Mouse (Mus musculus) layer of hippocampus, adult 9-10 months (tissue): Measurements from ENCODE around the gene Slc35b2.

ENCODE experiments used
- DNase-seq: peaks from one replicate; pipeline ENCODE4 v3.0.0; 2022; ENCODE audit warnings: low spot score

The Slc35b2 gene

DNA sequence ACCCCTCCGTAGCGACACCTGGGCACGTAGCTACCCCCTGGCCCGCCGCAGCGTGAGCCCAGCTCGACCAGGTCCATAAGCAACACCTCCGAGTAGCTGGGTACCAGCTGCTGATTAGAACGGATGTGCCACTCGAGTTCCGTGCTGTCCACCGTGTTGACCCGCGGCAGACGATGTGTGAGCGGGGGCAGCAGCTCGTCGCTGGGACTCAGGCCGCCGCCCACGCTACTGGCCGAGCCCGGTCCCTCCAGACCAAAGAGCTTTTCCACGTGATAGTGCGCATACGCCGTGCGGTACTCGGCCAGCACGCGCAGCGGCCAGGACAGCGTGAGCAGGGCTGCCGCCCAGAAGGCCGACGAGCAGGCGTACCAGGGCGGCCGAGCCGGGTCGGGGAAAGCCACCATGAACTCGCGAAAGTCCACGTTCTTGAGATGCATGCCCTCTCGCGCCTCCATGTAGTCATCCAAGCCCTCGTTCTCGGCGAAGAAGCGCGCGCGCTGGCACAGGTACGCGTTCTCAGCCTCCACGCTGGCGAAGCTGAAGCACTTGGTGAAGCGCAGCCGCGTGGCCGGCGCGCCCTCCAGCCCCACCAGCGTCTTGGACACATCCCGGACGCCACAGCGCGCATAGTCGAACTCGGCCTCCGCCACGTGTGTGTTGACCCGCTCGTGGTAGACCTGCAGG is 18.3 kb upstream of the Slc35b2 start:
- DNase-seq = no peak

DNA sequence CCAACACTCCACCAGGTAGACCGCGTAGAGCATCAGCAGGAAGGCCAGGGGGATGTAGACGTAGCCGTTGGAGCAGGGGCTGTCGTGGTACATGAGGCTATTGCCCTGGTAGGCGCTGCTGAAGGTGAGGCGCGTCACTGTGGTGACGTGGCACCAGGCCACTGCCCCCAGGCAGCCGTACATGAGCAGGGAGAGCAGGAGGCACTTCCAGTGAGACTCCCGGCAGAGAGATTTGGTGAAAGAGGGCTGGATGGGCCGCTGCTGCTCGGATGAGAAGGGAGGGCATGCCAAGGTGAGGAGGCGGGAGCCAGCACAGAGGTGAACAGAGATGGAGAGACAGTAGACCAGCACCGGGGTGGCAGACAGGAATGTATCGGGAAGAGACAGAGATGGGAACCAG is 16.7 kb upstream of the Slc35b2 start:
- no peak for DNase-seq

DNA sequence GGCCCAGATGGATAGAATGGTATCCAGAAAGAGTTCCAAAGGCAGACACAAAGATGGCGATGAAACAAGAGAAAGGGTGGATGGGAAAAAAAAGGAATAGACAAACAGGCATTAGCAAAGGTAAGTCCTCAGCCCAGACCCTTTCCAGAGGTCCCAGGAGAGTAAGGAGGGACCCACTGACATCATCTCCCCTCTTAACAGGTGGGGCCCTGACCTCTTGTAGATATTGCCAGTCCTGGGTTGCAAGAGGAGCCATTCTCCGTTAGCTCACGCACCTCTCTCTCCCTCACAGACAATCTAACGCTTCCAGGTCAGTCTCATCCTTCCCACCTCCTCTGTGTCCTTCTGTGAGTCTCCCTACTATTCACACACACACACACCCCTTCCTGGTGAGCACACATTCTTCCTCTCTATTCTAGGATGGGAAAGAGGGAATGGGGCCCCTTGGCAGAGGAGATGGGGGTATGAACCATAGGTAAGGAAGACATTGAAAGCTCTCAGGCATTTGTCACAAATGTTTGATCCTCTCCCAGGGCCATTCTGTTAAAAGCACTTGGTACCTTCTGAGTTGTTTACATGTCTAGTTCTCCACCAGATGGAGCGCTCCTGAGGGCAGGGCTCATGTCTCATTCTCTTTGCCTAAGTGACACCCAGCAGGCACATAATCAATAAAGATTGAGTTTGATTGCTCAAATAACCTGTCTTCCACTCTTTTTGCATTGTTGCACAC is 16.0 kb upstream of the Slc35b2 start:
- DNase-seq = no peak

DNA sequence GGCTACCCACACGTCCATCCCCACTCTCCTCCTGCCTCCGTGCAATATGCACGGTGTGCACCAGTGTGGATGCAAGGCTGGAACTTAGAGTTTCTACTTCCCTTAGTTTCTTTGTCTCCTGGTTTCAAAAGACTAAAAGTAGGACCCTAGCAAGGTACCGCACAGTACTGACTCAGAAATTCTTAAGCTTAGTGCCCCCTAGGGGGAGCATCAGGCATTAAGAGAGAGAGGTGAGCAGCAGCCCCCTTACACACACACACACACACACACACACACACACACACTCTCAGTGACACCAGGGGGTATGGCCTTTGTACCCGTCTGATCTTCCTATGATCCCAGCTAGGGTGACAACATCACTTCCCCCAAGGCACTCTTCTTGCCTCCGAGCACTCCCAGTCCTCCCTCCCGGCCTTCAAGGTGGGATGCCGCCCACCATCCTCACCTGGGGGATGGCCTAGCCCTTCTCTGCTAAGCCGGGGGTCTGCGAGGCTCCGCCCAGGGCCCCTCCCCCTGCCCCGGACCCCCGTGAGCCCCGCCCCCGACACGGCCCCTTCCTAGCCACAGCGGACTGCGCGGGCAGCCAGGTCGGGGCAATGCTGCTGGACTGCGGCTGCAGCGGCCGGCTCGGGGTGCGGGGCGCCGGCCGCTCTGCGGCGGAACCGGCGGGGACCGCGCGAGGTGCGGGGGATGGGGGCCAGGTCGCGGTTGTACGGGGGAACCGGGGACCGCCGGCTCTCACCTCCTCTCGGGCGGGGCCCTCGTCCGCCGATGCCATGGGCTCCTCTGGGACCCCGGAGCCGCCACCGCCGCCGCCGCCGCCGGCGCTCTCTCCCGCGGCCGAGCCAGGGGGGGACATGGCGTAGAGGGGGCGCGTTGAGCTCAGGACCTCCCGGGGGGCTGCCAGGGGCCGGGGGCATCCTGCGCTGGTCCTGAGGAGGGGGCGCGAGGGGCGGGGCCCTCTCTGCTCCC is 14.8 kb upstream of the Slc35b2 start:
- DNase-seq = no peak

DNA sequence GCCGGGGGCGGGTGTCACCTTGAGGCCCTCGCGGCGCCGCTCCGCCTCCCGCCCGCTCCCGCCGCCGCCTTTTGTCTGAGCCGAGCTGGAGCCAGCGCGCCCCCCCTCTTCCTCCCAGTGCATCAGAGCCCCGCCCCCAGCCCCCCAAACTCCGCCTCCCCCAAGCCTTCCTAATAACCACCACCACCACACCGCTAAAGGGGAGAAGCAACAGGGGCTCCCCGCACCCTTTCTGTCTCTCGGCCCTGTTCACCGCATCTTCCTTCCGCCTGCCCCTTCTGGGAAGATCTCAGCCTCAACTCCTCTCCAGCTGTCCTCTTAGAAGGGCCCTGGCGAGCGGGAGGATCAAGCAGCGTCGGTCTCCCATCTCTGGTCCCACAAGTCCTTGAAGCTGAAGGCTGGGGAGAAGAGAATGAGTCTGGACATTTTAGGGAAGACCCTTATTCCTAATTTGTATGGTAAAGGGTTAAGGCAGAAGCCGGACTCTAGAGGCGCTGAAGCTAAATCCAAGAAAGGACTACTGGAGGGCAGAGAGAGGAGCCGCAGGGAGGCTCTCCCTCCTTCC is 14.0 kb upstream of the Slc35b2 start, which contains the start of gene Tmem151b:
TSS of gene Tmem151b (minus strand) at position 61 of the 565 bp plus-strand sequence.
- DNase-seq = no peak

DNA sequence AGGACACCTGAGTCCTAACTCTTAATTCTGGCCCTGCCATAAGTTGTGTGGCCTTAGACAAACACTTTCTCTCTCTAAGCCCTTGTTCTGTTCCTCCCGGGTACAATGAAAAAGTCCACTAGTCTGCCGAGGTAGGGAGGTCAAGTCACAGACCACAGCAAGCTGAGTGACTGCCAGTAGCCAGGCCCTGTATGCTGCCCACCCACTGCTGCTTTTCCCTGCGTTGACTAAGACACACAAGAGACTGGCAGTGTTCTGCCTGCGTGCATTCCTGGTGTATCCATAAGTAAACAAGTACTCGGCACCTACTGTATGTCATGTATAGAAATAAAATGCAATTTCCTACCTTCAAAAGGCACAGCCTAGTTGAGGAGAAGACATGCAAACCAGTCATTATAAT is 13.4 kb upstream of the Slc35b2 start:
- DNase-seq = no peak

DNA sequence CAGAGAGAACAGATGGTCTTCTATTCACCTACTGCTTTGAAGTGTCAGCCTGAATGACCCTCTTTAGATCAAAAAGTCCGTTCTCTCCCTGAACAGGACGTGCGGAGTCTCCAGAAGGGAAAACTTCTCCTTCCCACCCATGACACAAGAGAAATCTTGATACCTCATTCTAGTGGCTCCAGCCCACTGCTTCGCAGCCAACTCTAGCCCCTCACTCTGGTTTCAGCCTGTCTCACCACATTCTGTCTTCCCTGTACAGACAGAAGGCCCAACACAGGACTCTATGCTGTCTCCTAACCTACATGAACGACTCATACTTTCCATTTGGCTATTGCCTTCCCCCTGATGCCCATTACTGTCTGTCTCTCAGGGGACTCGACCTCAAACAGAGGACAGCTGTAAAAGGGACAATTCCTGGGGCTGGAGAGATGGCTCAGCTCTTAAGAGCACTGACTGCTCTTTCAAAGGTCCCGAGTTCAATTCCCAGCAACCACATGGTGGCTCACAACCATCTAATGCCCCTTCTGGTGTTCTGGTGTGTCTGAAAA is 12.4 kb upstream of the Slc35b2 start:
- DNase-seq = no peak

DNA sequence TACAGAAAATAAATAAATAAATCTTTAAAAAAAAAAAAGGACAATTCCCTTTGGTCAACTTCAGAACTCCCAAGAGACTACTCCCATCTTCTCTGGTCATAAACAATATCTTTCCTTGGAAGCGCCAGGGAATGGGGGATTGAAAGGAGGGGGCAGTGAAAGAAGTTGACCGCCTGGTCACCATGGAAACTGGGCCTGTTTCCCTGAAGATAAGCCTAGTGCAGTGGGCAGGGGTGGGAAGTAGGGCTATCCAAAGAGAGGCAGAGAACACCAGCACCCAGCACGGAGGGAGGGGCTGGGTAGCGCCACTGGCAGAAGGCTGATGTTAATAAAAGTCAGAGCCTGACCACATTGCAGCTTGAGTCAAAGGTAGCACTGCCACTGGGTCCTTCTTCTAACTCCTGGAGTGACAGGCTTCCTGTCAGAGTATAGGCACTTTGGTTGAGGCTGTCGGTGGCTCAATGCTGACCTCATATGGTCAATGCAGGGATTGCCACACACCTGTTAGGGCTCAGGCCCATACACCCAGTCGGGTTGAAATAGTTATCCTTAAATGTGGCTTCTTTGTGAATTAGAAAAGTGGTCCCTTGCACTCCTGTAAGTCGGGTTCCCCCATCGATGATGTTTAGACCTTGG is 11.7 kb upstream of the Slc35b2 start:
- DNase-seq = peak; percentile 81

DNA sequence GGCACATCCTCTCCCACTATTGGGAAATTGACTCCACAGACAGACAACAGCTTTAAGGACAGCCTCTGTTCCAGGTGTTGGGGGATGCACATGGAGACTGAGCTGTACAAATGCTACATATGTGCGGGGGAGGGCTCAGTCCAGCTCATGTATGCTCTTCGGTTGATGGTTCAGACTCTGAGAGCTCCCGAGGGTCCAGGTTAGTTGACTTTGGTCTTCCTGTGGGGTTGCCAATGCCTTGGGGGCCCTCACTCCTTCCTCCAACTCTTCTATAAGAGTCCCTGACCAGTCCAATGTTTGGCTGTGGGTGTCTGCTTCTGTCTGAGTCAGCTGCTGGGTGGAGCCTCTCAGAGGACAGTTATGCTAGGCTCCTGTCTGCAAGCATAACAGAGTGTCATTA is 10.6 kb upstream of the Slc35b2 start:
- DNase-seq = no peak

DNA sequence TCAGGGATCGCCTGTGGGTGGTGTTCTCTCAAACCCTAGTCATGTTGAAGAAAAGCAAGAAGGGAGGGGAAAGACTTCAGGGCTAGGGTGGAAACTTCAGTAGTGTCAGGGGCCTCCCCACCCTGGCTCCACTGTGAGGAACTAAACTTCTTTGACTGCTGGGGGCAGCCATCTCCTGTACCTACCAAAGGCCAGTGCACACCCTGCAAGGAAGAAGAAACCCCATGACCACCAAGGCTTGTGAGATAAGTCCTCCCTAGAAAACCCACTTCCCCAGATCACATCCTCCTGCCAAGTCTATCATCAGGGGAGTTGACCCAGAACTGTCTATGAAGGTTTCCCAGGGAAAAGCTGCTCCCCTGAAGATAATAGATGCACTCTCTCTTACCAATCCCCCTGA is 9.3 kb upstream of the Slc35b2 start:
- DNase-seq = no peak

DNA sequence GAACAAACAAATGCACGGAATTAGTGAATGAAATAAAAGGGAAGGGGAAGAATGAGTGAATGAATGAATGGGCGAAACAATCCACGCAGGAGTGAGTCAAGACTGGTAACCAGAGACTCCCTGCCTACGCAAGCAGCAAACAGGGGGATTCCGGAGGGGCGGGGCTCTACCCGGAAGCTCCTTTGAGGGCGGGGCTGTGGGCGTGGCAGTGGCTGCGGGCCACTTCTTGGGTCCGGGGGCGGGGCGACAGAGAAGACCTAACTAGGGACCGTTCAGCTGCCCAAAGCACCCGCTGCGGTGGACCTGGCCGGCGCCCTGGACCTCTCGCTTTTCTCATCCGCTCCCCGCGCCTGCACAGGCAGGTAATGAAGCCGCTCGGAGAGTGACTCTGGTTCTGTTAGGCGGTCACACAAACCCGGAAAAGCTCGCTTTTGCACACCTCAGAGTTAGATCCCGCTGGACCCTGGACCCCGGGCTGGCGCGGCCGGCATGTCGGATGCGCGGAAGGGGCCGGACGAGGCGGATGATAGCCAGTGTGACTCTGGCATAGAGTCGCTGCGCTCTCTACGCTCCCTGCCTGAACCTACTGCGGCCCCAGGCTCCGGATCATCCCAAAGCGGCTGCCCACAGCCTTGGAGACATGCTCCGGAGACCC is 8.1 kb upstream of the Slc35b2 start, which contains the start of gene Nfkbie:
TSS of gene Nfkbie (plus strand) at position 252 of the 655 bp plus-strand sequence.
- DNase-seq = peak; percentile 66

DNA sequence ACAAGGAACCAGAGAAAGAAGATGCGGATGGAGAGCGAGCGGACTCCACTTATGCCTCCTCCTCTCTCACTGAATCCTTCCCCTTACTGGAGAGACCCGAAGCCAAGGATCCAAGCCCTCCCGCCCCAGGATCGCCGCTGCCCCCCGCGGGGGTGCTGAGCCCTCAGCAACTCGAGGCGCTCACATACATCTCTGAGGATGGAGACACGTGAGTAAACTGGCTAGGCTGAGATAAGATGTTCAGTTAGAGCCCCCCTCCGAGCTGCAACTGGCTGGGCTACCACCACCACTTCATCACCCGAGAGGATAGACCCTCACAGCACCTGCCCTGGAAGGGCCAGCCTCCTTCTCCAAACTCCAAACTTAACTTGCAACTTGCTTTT is 7.6 kb upstream of the Slc35b2 start:
- no peak for DNase-seq

DNA sequence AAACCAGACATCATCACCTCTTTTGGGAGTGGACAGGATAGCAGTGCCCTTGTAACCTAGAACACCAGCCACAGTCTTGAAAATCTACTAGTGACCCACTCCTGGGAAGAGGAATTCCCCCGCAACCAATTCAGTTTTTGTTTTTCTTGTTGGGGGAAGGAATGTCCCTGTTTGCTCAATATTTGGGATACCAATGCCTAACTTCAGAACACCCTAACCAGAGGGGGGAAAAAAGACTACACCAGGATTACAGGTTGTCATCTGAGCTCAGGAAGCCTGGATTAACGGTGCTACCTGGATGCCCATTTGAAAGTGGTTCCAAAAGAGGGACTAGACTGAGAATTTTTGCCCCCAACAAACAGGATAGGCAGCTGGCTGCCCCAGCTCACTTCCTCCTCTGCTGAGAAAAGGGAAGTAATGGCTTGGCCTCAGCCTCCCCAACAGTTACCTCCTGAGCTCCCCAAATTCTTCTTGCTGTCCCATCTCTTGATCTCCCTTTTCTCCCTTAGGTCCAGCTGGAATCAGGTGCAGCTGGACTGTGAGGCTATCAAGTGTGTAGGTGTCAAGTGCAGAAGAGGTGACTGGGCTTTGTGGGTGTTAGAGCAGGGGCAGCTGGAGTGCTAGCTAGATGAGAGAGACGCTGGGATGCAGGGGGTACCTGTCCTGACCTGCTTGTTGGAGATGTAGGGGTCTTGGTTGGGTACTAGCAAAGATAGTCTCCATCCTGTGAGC is 7.0 kb upstream of the Slc35b2 start:
- DNase-seq = no peak

DNA sequence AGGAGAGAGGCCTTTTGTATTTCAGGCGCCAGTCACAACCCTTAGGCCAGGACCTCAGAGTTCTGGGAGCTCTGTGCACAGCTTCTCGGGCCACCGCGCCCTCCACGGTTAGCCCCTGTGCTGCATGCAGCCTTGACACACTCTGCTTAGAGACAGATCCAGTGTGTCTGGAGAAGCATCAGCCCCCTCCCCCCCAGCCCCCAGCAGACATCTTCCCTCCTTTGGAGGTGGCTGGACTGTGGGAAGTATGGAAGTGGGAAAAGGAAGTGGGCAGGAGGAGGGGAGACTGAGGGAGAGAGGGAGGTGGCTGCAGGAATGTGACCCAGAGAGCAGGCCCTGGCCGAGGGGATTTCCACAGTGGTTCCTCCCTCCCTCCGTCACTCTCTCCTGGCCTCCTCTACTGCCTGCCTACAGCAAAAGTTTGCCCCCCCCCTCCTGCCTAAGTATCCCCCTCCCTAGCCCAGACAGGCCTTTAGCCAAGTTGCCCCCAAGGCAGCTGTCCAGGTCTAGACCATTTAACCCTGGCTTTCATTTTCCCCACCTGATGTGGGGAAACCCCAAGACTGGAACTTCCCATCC is 6.3 kb upstream of the Slc35b2 start:
- no peak for DNase-seq

DNA sequence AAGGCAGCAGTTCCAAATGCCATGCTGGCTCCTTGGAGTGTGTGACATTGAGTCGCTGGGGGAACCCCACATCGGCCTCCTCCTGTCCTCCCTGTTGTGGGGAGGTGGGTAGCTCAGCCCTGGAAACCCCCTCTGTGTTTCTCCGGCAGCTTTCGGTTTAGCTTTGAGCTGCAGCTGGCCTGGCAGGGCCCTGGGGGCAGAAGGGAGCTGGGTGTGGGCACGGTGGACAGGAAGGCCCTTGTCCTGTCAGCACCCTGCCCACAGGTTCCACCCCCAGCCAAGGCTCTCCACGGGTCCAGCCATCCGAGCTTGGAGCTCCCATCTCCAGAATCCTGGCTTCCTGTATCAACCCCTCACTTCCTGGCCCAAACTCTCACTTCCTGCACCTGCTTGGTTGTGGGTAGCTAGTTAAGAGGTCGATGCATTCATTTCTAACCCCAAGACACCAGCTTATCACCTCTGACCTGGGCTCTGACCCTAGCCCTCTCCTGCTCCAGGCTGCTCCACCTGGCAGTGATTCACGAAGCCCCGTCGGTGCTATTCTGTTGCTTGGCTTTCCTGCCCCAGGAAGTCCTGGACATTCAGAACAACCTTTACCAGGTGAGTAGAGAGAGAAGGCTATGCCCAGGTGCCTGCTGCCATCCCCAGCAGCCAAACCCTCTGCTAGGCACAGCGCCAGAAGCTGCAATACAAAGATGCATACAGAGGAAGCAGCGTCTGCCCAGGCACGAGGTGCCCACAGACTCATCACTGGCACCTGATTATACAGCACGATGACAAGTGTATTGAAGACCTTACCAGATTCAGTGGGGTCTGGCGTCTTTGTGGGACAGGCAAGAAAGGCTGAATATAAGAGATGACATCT is 5.4 kb upstream of the Slc35b2 start:
- no peak for DNase-seq

DNA sequence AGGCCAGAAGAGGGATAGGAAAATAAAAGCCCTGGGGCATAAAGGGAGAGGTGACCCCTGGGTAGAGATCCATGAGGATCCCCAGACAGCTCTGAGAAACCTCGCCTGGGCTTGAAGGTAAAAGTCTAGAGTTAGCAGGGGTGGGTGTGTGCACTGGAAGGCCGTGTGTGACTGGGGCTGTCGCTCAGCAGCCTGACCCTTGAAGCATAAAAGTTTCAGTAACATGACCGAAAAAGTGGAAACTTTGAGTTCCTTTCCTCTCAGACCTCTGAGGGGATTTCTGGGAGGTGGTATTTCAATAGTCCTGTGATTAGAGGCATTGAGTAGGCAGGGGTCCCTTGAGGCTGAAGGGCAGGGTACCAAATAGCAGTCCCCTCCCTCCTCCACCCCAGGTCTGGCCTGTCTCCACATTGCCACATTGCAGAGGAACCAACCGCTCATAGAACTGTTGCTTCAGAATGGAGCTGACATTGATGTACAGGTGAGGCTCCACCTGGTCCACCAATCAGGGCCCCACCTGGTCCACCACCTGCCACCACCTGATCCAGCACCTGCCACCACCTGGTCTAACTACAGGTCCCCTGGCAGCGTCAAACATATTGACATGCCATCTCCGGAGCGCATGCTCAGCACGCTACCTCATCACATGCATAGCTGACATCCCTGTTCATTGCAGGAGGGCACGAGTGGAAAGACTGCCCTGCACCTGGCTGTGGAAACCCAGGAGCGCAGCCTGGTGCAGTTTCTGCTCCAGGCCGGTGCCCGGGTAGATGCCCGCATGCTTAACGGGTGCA is 3.7 kb upstream of the Slc35b2 start:
- no peak for DNase-seq

DNA sequence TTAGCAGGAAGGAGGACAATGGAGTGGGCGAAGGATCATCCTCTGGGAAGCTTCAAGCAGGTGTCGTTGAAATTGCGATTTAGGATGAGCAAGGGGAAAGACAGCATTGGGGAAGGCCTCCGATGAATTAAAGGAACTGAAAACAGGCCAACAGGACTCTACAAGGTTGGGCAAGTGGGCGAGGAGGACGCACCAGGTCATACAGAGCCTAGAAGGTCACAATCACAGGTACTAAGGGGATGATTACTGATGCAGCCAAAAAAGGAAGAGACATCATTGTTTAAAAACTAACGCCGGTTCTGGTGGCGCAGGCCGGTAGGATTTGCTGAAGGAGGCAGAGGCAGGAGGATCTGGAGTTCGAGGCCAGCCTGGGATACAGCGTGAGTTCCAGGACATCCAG is 458 bp upstream of the Slc35b2 start:
- no peak for DNase-seq

DNA sequence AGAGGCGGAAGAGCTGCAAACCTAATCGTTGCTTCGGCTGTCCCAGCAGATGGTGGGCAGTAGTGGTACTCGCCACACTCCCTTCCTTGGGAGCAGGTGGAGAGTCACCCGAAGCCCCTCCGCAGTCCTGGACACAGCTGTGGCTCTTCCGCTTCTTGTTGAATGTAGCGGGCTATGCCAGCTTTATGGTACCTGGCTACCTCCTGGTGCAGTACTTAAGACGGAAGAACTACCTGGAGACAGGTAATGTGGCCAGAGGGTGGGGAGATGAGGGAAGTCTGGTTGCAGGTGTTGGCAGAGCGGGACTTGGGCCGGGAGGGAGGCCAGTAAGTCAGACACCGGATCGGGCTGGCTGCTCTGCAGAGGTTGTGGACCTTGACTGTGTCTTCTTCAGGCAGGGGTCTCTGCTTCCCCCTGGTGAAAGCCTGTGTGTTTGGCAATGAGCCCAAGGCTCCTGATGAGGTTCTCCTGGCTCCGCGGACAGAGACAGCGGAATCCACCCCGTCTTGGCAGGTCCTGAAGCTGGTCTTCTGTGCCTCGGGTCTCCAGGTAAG is 934 bp downstream of the Slc35b2 start:
- DNase-seq = no peak
